Mouse (Mus musculus) liver, embryonic 12.5 days (tissue): ENCODE measurements around the gene Pex26. TPM values are rescaled to one million over a fixed set of nuclear protein-coding genes. Genes with fewer than 3 reads are reported as not detected.

Source experiments
- polyA plus RNA-seq: library from polyadenylated mRNA; unstranded; fragments of >200 nt; fragmentation: Nextera tagmentation; extraction: Ambion mirVana; gene quantifications from 2 replicates; pipeline ENCODE4 v1.2.1, GENCODE M21; 2016

Pex26 gene
- polyA plus RNA-seq, 1 experiment from 2014 or later = 5.3 TPM

Other genes starting within 250 kb of the Pex26 start
- gene Mical3, start 52.7 kb upstream of the Pex26 start, polyA plus RNA-seq = 12.8 and 13.7 TPM in 2 replicates
- gene Tuba8, start 27.0 kb downstream of the Pex26 start, polyA plus RNA-seq = 7.2 and 8.4 TPM in 2 replicates
- gene Usp18, start 62.2 kb downstream of the Pex26 start, polyA plus RNA-seq = 5.0 and 5.9 TPM in 2 replicates
- 15.6 and 17.7 TPM in 2 replicates for gene Slc6a13, start 116.6 kb downstream of the Pex26 start, polyA plus RNA-seq
- gene Slc6a12, start 159.4 kb downstream of the Pex26 start, polyA plus RNA-seq = 0.87 and 0.94 TPM in 2 replicates